Mouse (Mus musculus) embryonic fibroblast, embryonic 13.5 days (primary cell): Measurements from ENCODE around the gene Kcnma1.

Experiments
- CTCF ChIP-seq: IDR thresholded peaks from 2 replicates; pipeline ENCODE4 v1.5.1; 2011; ENCODE audit warnings: mild to moderate bottlenecking, control low read depth, low read length, moderate library complexity, borderline replicate concordance; ENCODE audit not compliant: insufficient read depth
- POLR2A ChIP-seq: IDR thresholded peaks from 2 replicates; pipeline ENCODE4 v1.6.1; 2011; ENCODE audit warnings: low read depth, mild to moderate bottlenecking, control low read depth, low read length, moderate library complexity

DNA sequence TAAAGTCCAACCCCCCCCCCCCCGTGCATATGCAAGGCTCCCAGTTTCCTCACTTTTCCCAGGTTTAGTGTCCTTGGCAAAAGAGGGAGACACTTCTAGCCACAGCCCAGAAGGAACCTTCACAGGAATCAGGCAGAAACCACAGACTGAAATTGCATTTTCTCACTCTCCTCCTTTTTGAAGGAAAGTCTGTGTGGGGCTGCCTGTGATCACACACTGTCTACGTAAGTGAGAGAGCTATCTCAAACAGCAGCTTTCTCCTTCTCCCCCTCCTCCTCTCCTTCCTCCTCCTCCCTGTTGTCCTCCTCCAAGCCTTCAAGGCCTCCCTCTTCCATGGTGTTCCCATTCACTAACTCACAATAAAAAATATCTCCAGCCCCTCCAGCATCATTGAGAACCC, 90.9 kb downstream of the Kcnma1 start:
- TF ChIP-seq POLR2A, result no peak
- TF ChIP-seq CTCF, result no peak
